Mouse (Mus musculus): ENCODE measurements around the gene Dusp7. TPM values are rescaled to one million over a fixed set of nuclear protein-coding genes. Genes with fewer than 3 reads are reported as not detected.

Gene Dusp7
- polyA plus RNA-seq, 2 experiments = 73.0 to 130 TPM

DNA sequence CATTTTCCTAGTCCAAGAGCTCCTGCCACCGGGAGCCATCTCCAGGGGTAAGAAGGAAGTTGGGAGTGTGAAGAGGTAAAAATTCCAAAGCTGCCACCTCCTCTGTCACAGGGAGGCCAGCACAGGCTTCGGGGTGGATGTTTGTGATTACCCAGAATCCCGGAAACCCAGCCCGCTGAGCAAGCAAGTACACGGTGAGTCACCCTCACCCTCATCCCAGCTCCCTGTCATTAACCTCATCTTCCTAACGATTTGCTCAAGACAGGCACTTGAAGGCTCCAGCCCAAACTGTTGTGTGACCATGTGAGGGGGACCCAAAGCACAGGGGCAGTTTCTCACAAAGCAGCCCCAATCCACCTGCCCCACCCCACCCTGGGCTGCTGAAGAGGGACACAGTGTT, 14.7 kb upstream of the Dusp7 start:
- ATAC-seq (ENCODE audit: low FRiP score, low read depth) = no peak
- H3K36me3 ChIP-seq (ENCODE audit: control insufficient read depth, insufficient read depth, low read length) = 0 out of 2 replicates have a peak, but pooled peaks cover 4% of the 10 kb centered on the region
- no peak overlapping the region for H3K4me3 ChIP-seq (replicated peaks; ENCODE audit: low read length)
- H3K9me3 ChIP-seq (ENCODE audit: control insufficient read depth, low read length) = no peaks in the 10 kb centered on the region
- WGBS = 30% methylated on average over 6 of the region's 6 CpGs
- H3K4me1 ChIP-seq (ENCODE audit: control insufficient read depth, insufficient read depth, low read length) = peaks cover 94% of the 10 kb centered on the region
- DNase-seq (ENCODE audit: low spot score) = no peak
- peak overlapping the region; percentile 95 for H3K27ac ChIP-seq (replicated peaks; ENCODE audit: low read depth, low read length)
- H3K4me2 ChIP-seq (replicated peaks; ENCODE audit: low read depth, low read length, severe bottlenecking) = no peak overlapping the region
- H3K9ac ChIP-seq (ENCODE audit: low read depth, low read length, severe bottlenecking) = no peak overlapping the region
- H3K27me3 ChIP-seq (ENCODE audit: control insufficient read depth, insufficient read depth, low read length) = no peaks in the 10 kb centered on the region
- no peak for TF ChIP-seq POLR2A (IDR thresholded peaks at IDR 0.05; ENCODE audit: borderline replicate concordance, extremely low read depth, insufficient read depth, insufficient read length)

DNA sequence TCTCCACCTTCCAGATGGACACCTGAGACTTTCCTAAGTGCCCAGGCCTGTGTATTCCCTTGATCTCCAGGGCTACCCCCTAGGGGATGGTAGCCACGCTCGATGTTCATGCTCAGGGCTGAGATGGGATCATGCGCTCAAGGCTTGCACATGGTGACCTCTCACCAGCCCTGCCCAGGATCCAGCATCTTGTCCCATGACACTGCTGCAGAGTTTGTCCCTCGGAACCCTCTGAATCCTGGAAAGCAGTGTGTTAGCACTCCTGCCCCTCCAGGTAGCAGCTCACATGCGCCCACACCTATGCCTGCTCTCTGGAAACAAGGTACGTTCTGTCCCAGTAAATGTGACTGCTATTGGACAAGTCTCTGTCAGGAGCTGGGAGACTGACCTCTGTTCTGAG, 13.6 kb upstream of the Dusp7 start:
- no peak overlapping the region for H3K9ac ChIP-seq (ENCODE audit: low read depth, low read length, severe bottlenecking)
- no peak for ATAC-seq (ENCODE audit: low FRiP score, low read depth)
- H3K27me3 ChIP-seq (ENCODE audit: control insufficient read depth, insufficient read depth, low read length) = no peaks in the 10 kb centered on the region
- WGBS = 71% methylated on average over 6 of the region's 6 CpGs
- H3K4me3 ChIP-seq (replicated peaks; ENCODE audit: low read length) = no peak overlapping the region
- H3K4me1 ChIP-seq (ENCODE audit: control insufficient read depth, insufficient read depth, low read length) = peaks cover 91% of the 10 kb centered on the region
- TF ChIP-seq POLR2A (IDR thresholded peaks at IDR 0.05; ENCODE audit: borderline replicate concordance, extremely low read depth, insufficient read depth, insufficient read length) = no peak
- peak overlapping the region; percentile 95 for H3K27ac ChIP-seq (replicated peaks; ENCODE audit: low read depth, low read length)
- H3K4me2 ChIP-seq (replicated peaks; ENCODE audit: low read depth, low read length, severe bottlenecking) = 0 out of 2 replicates have a peak overlapping the region, but pooled peaks have one; percentile 29
- no peaks in the 10 kb centered on the region for H3K9me3 ChIP-seq (ENCODE audit: control insufficient read depth, low read length)
- 0 out of 2 replicates have a peak, but pooled peaks cover 4% of the 10 kb centered on the region for H3K36me3 ChIP-seq (ENCODE audit: control insufficient read depth, insufficient read depth, low read length)
- no peak for DNase-seq (ENCODE audit: low spot score)

DNA sequence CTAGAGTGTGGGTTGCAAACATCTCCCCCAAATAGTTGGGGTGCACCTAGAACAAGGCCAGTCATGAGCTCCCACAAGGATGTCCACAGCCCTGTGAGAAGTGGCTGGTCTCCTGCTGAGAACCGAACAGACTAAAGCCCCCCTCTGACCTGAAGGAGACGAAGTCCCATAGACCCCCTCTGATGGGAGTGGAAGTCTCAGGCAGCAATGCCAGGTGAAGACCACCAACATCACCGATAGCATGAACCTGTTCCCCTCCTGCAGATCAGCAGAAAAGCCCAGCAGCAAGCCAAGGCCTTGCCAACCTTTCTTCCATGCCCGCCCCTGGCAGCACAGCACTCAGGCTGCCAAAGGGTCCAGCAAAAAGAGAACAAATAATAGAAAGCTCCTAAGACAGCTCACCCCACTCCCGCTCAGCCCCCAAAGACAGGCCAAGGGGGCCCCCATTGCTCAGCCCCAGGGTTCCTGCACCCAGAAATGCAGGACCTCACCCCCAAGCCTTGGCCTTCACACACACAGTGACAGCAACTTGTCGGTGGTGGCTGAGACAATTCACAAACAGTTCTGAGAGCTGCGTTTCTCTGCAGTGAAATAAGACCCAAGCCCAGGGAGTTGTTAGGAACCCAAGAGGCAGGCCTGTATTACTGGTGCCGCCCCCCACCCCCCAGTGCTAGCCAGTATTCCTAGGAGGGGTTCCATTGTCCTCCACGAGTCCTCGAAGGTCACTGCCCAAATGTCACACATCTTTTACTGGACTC, 13.0 kb upstream of the Dusp7 start:
- TF ChIP-seq POLR2A (IDR thresholded peaks at IDR 0.05; ENCODE audit: borderline replicate concordance, extremely low read depth, insufficient read depth, insufficient read length) = no peak
- Histone ChIP-seq H3K9ac (ENCODE audit: low read depth, low read length, severe bottlenecking) (peak overlapping the region; percentile 13; the same call in 1 of the 2 replicates), H3K9me3 (ENCODE audit: control insufficient read depth, low read length) (no peaks in the 10 kb centered on the region), H3K27ac (replicated peaks; ENCODE audit: low read depth, low read length) (peak overlapping the region; percentile 95), H3K36me3 (ENCODE audit: control insufficient read depth, insufficient read depth, low read length) (0 out of 2 replicates have a peak, but pooled peaks cover 4% of the 10 kb centered on the region), H3K4me3 (replicated peaks; ENCODE audit: low read length) (no peak overlapping the region), H3K4me2 (replicated peaks; ENCODE audit: low read depth, low read length, severe bottlenecking) (peak overlapping the region; percentile 29), H3K27me3 (ENCODE audit: control insufficient read depth, insufficient read depth, low read length) (no peaks in the 10 kb centered on the region), H3K4me1 (ENCODE audit: control insufficient read depth, insufficient read depth, low read length) (peaks cover 86% of the 10 kb centered on the region)
- ATAC-seq (ENCODE audit: low FRiP score, low read depth) = peak; percentile 10
- 44% methylated on average over 10 of the region's 10 CpGs for WGBS
- no peak for DNase-seq (ENCODE audit: low spot score)

DNA sequence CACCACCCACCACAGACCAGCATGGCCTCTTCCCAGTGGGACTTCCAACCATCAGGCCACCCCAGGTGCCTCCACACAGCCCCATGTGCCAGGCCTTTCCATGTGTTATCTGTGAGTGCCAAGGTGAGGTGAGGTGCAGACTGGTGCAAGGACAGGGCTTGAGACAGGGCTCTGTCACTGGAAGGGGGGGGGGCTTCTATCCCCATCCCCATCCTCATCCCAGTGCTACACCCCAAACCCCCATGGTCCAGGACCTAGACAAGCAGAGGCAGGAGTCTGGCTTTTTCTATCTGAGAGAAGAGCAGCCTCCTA, 12.5 kb upstream of the Dusp7 start:
- no peaks in the 10 kb centered on the region for H3K9me3 ChIP-seq (ENCODE audit: control insufficient read depth, low read length)
- H3K4me1 ChIP-seq (ENCODE audit: control insufficient read depth, insufficient read depth, low read length) = peaks cover 80% of the 10 kb centered on the region
- H3K27me3 ChIP-seq (ENCODE audit: control insufficient read depth, insufficient read depth, low read length) = no peaks in the 10 kb centered on the region
- H3K36me3 ChIP-seq (ENCODE audit: control insufficient read depth, insufficient read depth, low read length) = 0 out of 2 replicates have a peak, but pooled peaks cover 4% of the 10 kb centered on the region
- peak overlapping the region; percentile 13; the same call in 1 of the 2 replicates for H3K9ac ChIP-seq (ENCODE audit: low read depth, low read length, severe bottlenecking)
- DNase-seq (ENCODE audit: low spot score) (no peak), ATAC-seq (ENCODE audit: low FRiP score, low read depth) (no peak)
- H3K27ac ChIP-seq (replicated peaks; ENCODE audit: low read depth, low read length) = peak overlapping the region; percentile 95
- H3K4me3 ChIP-seq (replicated peaks; ENCODE audit: low read length) = no peak overlapping the region
- peak overlapping the region; percentile 29 for H3K4me2 ChIP-seq (replicated peaks; ENCODE audit: low read depth, low read length, severe bottlenecking)
- TF ChIP-seq POLR2A (IDR thresholded peaks at IDR 0.05; ENCODE audit: borderline replicate concordance, extremely low read depth, insufficient read depth, insufficient read length) = no peak

DNA sequence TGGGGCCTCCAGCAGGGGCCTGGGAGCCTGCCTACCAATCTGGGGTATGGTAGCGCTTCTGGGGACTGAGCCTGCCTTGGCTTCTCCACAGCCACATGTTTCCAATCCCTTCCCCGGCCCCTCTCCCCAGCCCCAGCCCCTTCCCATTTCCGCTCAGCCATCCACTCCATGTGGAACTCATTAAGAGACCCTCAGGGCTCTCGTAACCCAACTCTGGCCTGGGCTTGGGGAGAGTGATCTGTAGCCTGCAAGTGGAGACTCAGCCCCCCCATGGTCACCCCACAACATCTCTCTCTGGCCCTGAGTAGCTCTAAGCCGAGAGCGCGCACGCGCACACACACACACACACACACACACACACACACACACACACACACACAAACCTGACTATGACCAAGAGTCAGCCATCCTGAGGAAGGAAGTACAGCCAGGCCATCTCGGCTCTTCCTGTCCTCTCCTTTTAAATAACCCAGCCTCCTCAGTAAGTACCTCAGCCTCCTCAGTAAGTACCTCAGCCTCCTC, 12.0 kb upstream of the Dusp7 start:
- WGBS = 12% methylated on average over 10 of the region's 10 CpGs
- Histone ChIP-seq H3K4me2 (replicated peaks; ENCODE audit: low read depth, low read length, severe bottlenecking) (peak overlapping the region; percentile 29), H3K4me1 (ENCODE audit: control insufficient read depth, insufficient read depth, low read length) (peaks cover 76% of the 10 kb centered on the region), H3K4me3 (replicated peaks; ENCODE audit: low read length) (no peak overlapping the region), H3K9ac (ENCODE audit: low read depth, low read length, severe bottlenecking) (peak overlapping the region; percentile 13; the same call in 1 of the 2 replicates), H3K27me3 (ENCODE audit: control insufficient read depth, insufficient read depth, low read length) (no peaks in the 10 kb centered on the region), H3K9me3 (ENCODE audit: control insufficient read depth, low read length) (no peaks in the 10 kb centered on the region), H3K27ac (replicated peaks; ENCODE audit: low read depth, low read length) (peak overlapping the region; percentile 95), H3K36me3 (ENCODE audit: control insufficient read depth, insufficient read depth, low read length) (no peaks in the 10 kb centered on the region)
- ATAC-seq (ENCODE audit: low FRiP score, low read depth) (peak; percentile 93), DNase-seq (ENCODE audit: low spot score) (peak; percentile 84)
- no peak for TF ChIP-seq POLR2A (IDR thresholded peaks at IDR 0.05; ENCODE audit: borderline replicate concordance, extremely low read depth, insufficient read depth, insufficient read length)
